Mouse (Mus musculus): ENCODE results near the gene Gdnf. TPM values are rescaled to one million over a fixed set of nuclear protein-coding genes. Genes with fewer than 3 reads are reported as not detected.

Gene Gdnf
- total and polyA plus RNA-seq, 3 experiments = 0.05 to 0.98 TPM; not detected in 1

GRCm38 (mm10) chr15:7885106-7885505 is 74.5 kb downstream of the Gdnf start:
- Histone ChIP-seq H3K4me3 (ENCODE audit: low read depth, low read length) (no peak overlapping the region), H3K4me1 (ENCODE audit: insufficient read depth, low read depth, low read length) (no peaks in the 10 kb centered on the region)
- ATAC-seq (ENCODE audit: extremely low read depth, insufficient number of reproducible peaks, low FRiP score, poor library complexity, severe bottlenecking) = no peak

GRCm38 (mm10) chr15:7886591-7886990 is 75.9 kb downstream of the Gdnf start:
- Histone ChIP-seq H3K27me3 (ENCODE audit: insufficient read depth, low read length) (no peaks in the 10 kb centered on the region), H3K36me3 (replicated peaks) (peaks cover 54% of the 10 kb centered on the region), H3K4me1 (ENCODE audit: insufficient read depth, low read depth, low read length) (no peaks in the 10 kb centered on the region), H3K9me3 (replicated peaks) (no peaks in the 10 kb centered on the region; the same call in 1 of the 2 replicates), H3K4me3 (ENCODE audit: low read depth, low read length) (no peak overlapping the region)
- ATAC-seq (ENCODE audit: extremely low read depth, insufficient number of reproducible peaks, low FRiP score, poor library complexity, severe bottlenecking) = no peak
- DNase-seq (ENCODE audit: low spot score) = no peak
- TF ChIP-seq CTCF (IDR thresholded peaks at IDR 0.05; ENCODE audit: low read depth, low read length) = no peak
- no peak for TF ChIP-seq POLR2AphosphoS5 (IDR thresholded peaks at IDR 0.05; ENCODE audit: insufficient replicate concordance, low read depth, low read length)
- TF ChIP-seq GATA2 (IDR thresholded peaks at IDR 0.05; ENCODE audit: borderline replicate concordance, low read depth, low read length) = no peak
- TF ChIP-seq GATA1 (IDR thresholded peaks at IDR 0.05; ENCODE audit: borderline replicate concordance, low read length) = no peak
- no peak for TF ChIP-seq TAL1 (conservative IDR thresholded peaks at IDR 0.05; ENCODE audit: low read depth, low read length)

More at GRCm38 (mm10) chr15:7885106-7885505, 74.5 kb downstream of the Gdnf start:
- TF ChIP-seq GATA1 (IDR thresholded peaks at IDR 0.05; ENCODE audit: borderline replicate concordance, low read length) (no peak), CTCF (IDR thresholded peaks at IDR 0.05; ENCODE audit: low read depth, low read length) (no peak)
- no peak for DNase-seq (ENCODE audit: low spot score)
- peaks cover 60% of the 10 kb centered on the region for H3K36me3 ChIP-seq (replicated peaks)
- no peaks in the 10 kb centered on the region; the same call in 1 of the 2 replicates for H3K9me3 ChIP-seq (replicated peaks)
- H3K27me3 ChIP-seq (ENCODE audit: insufficient read depth, low read length) = no peaks in the 10 kb centered on the region
